Mouse (Mus musculus): Measurements from ENCODE around the gene Nr0b1.

The Nr0b1 gene

GRCm38 (mm10) chrX:86191614-86192419, at the start of gene Nr0b1:
Gene Nr0b1, plus strand, starts transcription at chrX:86191764.
- in situ Hi-C loops (cut with MboI; ENCODE audit: low sequenced_read_pairs), result no loop called here

- in situ Hi-C loops (cut with MboI; ENCODE audit: low sequenced_read_pairs), result no loop called here
Observed at GRCm38 (mm10) chrX:86187250-86187649, 4.3 kb upstream of the Nr0b1 start.

GRCm38 (mm10) chrX:86192420-86192994, 943 bp downstream of the Nr0b1 start:
- in situ Hi-C loops (cut with MboI; ENCODE audit: low sequenced_read_pairs), result no loop called here

- in situ Hi-C loops (cut with MboI; ENCODE audit: low sequenced_read_pairs), result no loop called here
Observed at GRCm38 (mm10) chrX:86193386-86193785, 1.8 kb downstream of the Nr0b1 start.

- in situ Hi-C loops (cut with MboI; ENCODE audit: low sequenced_read_pairs), result no loop called here
Observed at GRCm38 (mm10) chrX:86237246-86237645, 45.7 kb downstream of the Nr0b1 start.
